Mouse (Mus musculus) testis, adult 2 months (tissue): ENCODE measurements around the gene Arhgef38.

Source experiments
- CTCF ChIP-seq: fragments of 200-500 bp; IDR thresholded peaks from 2 replicates; pipeline ENCODE4 v1.5.1; 2012; ENCODE audit warnings: low read depth, mild to moderate bottlenecking, inconsistent platforms, low read length, moderate library complexity; ENCODE audit not compliant: control insufficient read depth, insufficient read depth, insufficient replicate concordance
- POLR2A ChIP-seq: fragments of 200-500 bp; IDR thresholded peaks from 2 replicates; pipeline ENCODE4 v1.6.1; 2012; ENCODE audit warnings: low read depth, mild to moderate bottlenecking, inconsistent platforms, low read length, moderate library complexity; ENCODE audit not compliant: control insufficient read depth

DNA sequence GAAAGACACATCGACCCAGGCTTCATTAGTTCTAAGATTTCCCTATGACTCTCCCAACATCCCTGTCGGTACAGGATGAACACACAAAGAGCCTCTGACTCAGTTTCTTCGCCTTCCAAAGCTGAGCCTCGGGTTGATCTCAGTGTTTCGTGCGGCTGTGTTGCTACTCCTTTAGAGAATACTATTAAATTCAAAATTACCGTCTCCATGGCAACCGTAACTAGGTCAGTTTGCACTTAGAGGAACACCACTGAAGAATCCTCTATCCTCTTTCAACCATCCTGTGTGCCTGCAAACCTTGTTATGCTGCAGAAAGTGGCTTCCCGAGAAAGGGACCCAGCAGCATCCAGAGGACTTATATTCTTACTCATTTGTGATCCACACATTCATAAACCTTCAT lies 9.3 kb upstream of the Arhgef38 start:
- TF ChIP-seq CTCF: no peak
- no peak for TF ChIP-seq POLR2A
